Mouse (Mus musculus): ENCODE results near the gene B430218F22Rik. TPM values are rescaled to one million over a fixed set of nuclear protein-coding genes. Genes with fewer than 3 reads are reported as not detected.

The B430218F22Rik gene
- polyA plus RNA-seq, 1 experiment from 2014 or later = 0.43 TPM

- Histone ChIP-seq H3K4me2 (ENCODE audit: low read depth, low read length) (no peak overlapping the region), H3K9me3 (ENCODE audit: control insufficient read depth, low read length) (no peaks in the 10 kb centered on the region), H3K4me3 (ENCODE audit: low read length) (no peak overlapping the region), H3K27ac (ENCODE audit: low read length) (no peak overlapping the region), H3K4me1 (ENCODE audit: control insufficient read depth, insufficient read depth, low read length) (no peaks in the 10 kb centered on the region), H3K9ac (ENCODE audit: low read depth, low read length) (no peak overlapping the region), H3K27me3 (replicated peaks; ENCODE audit: control insufficient read depth, insufficient read depth, low read length) (no peaks in the 10 kb centered on the region), H3K36me3 (ENCODE audit: control insufficient read depth, insufficient read depth, low read length) (no peaks in the 10 kb centered on the region)
- WGBS = 82% methylated on average over 3 of the region's 3 CpGs
- ATAC-seq = no peak
Measured at GRCm38 (mm10) chr13:118395803-118396202, 9.4 kb downstream of the B430218F22Rik start.

- H3K27me3 ChIP-seq (replicated peaks; ENCODE audit: control insufficient read depth, insufficient read depth, low read length) = no peaks in the 10 kb centered on the region
- WGBS = 73% methylated on average over 6 of the region's 6 CpGs
- no peaks in the 10 kb centered on the region for H3K9me3 ChIP-seq (ENCODE audit: control insufficient read depth, low read length)
- H3K4me2 ChIP-seq (ENCODE audit: low read depth, low read length) = no peak overlapping the region
- H3K4me1 ChIP-seq (ENCODE audit: control insufficient read depth, insufficient read depth, low read length) = no peaks in the 10 kb centered on the region
- no peaks in the 10 kb centered on the region for H3K36me3 ChIP-seq (ENCODE audit: control insufficient read depth, insufficient read depth, low read length)
- no peak for ATAC-seq
- no peak overlapping the region for H3K9ac ChIP-seq (ENCODE audit: low read depth, low read length)
- no peak overlapping the region for H3K27ac ChIP-seq (ENCODE audit: low read length)
- H3K4me3 ChIP-seq (ENCODE audit: low read length) = no peak overlapping the region
Measured at GRCm38 (mm10) chr13:118400340-118400739, 13.9 kb downstream of the B430218F22Rik start.

GRCm38 (mm10) chr13:118403544-118403943, 17.1 kb downstream of the B430218F22Rik start:
- Histone ChIP-seq H3K27ac (ENCODE audit: low read length) (no peak overlapping the region), H3K27me3 (replicated peaks; ENCODE audit: control insufficient read depth, insufficient read depth, low read length) (no peaks in the 10 kb centered on the region), H3K9ac (ENCODE audit: low read depth, low read length) (no peak overlapping the region), H3K4me2 (ENCODE audit: low read depth, low read length) (no peak overlapping the region), H3K9me3 (ENCODE audit: control insufficient read depth, low read length) (no peaks in the 10 kb centered on the region), H3K36me3 (ENCODE audit: control insufficient read depth, insufficient read depth, low read length) (no peaks in the 10 kb centered on the region), H3K4me1 (ENCODE audit: control insufficient read depth, insufficient read depth, low read length) (no peaks in the 10 kb centered on the region), H3K4me3 (ENCODE audit: low read length) (no peak overlapping the region)
- no peak for ATAC-seq

DNA sequence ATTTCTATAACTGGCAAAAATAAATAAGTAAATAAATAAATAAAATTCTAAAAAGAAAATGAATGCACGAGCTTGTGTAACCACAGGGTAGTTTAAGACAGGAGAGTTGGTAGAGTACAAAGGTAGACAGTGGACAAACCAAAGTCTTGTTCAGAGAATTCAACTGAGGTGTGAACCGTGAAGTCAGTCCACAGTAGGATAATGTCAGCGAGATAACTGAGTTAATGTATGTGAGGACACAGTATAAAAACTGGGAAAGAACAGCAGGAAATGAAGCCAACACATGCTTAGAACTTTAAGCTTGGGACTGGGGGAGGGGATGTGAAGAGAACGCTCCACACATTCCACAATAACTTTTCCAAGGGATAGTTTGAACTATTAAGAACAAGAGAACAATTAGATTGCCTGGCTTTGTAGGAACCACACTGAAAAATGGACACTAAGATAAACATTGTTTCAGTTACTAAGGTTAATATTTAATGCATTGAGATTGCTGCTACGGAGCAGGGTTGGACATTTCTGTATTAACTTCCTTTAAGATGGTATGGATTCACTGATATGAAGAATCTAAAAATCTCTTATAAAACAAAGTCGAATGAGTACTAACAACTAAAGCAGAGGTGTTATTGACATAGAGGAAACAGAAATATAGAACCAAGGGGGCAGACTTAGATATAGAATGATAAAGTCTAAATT, 25.0 kb downstream of the B430218F22Rik start:
- Histone ChIP-seq H3K4me2 (ENCODE audit: low read depth, low read length) (no peak overlapping the region; the same call in 1 of the 2 replicates), H3K36me3 (ENCODE audit: control insufficient read depth, insufficient read depth, low read length) (no peaks in the 10 kb centered on the region), H3K4me1 (ENCODE audit: control insufficient read depth, insufficient read depth, low read length) (no peaks in the 10 kb centered on the region), H3K9me3 (ENCODE audit: control insufficient read depth, low read length) (no peaks in the 10 kb centered on the region), H3K9ac (ENCODE audit: low read depth, low read length) (no peak overlapping the region), H3K27me3 (replicated peaks; ENCODE audit: control insufficient read depth, insufficient read depth, low read length) (no peaks in the 10 kb centered on the region), H3K27ac (ENCODE audit: low read length) (no peak overlapping the region; the same call in 1 of the 2 replicates), H3K4me3 (ENCODE audit: low read length) (no peak overlapping the region)
- ATAC-seq = peak; percentile 89
- WGBS = 62% methylated on average over 6 of the region's 6 CpGs

DNA sequence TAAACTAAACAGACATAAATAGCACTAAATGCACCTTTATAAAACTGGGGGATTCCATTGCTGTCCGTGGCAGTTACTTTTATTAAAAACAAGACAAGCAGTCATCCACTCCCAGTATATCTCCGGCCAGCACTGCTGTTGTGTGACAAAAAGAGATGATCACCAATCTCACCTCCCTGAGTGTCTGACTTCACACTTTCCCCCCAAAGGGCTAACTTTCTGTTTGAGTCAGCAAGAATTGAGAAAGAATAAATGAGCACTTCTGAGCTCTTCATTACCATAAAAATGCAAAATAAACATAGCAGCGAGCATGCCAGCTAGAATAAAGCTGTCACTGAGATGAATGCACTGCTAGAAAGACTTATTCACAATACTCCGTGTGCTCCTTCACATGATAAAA, 31.7 kb downstream of the B430218F22Rik start:
- Histone ChIP-seq H3K9me3 (ENCODE audit: control insufficient read depth, low read length) (no peaks in the 10 kb centered on the region), H3K4me1 (ENCODE audit: control insufficient read depth, insufficient read depth, low read length) (no peaks in the 10 kb centered on the region), H3K9ac (ENCODE audit: low read depth, low read length) (no peak overlapping the region), H3K27ac (ENCODE audit: low read length) (no peak overlapping the region), H3K27me3 (replicated peaks; ENCODE audit: control insufficient read depth, insufficient read depth, low read length) (no peaks in the 10 kb centered on the region), H3K36me3 (ENCODE audit: control insufficient read depth, insufficient read depth, low read length) (no peaks in the 10 kb centered on the region), H3K4me2 (ENCODE audit: low read depth, low read length) (no peak overlapping the region), H3K4me3 (ENCODE audit: low read length) (no peak overlapping the region)
- no peak for ATAC-seq
- WGBS = 37% methylated on average over 4 of the region's 4 CpGs

DNA sequence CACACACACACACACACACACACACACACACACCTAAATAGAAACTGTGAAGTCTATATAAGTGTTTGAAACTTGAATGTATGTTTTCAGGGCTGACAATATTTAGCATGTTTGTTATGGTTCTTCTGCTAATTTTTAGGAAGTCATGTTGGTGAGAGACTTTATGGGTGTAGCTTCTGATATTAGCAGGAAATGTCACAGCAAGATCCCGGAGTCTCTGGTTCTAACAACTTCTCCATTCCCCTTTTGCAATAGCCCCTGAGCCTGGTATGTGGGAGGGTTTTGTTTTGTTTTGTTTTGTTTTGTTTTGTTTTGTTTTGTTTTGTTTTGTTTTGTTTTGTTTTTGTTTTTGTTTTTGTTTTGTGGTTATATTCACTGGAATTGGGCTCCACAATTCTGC, 34.0 kb downstream of the B430218F22Rik start:
- no peak overlapping the region for H3K4me2 ChIP-seq (ENCODE audit: low read depth, low read length)
- WGBS = 81% methylated on average over 1 of the region's 1 CpGs
- no peak overlapping the region for H3K27ac ChIP-seq (ENCODE audit: low read length)
- H3K27me3 ChIP-seq (replicated peaks; ENCODE audit: control insufficient read depth, insufficient read depth, low read length) = no peaks in the 10 kb centered on the region
- H3K4me1 ChIP-seq (ENCODE audit: control insufficient read depth, insufficient read depth, low read length) = no peaks in the 10 kb centered on the region
- no peak overlapping the region for H3K4me3 ChIP-seq (ENCODE audit: low read length)
- H3K36me3 ChIP-seq (ENCODE audit: control insufficient read depth, insufficient read depth, low read length) = no peaks in the 10 kb centered on the region
- no peaks in the 10 kb centered on the region for H3K9me3 ChIP-seq (ENCODE audit: control insufficient read depth, low read length)
- H3K9ac ChIP-seq (ENCODE audit: low read depth, low read length) = no peak overlapping the region
- ATAC-seq = no peak

- no peaks in the 10 kb centered on the region for H3K27me3 ChIP-seq (replicated peaks; ENCODE audit: control insufficient read depth, insufficient read depth, low read length)
- ATAC-seq = no peak
- WGBS = 75% methylated on average over 1 of the region's 1 CpGs
- no peak overlapping the region for H3K4me3 ChIP-seq (ENCODE audit: low read length)
- no peak overlapping the region for H3K4me2 ChIP-seq (ENCODE audit: low read depth, low read length)
- H3K9ac ChIP-seq (ENCODE audit: low read depth, low read length) = no peak overlapping the region
- H3K9me3 ChIP-seq (ENCODE audit: control insufficient read depth, low read length) = no peaks in the 10 kb centered on the region
- no peaks in the 10 kb centered on the region for H3K4me1 ChIP-seq (ENCODE audit: control insufficient read depth, insufficient read depth, low read length)
- no peaks in the 10 kb centered on the region for H3K36me3 ChIP-seq (ENCODE audit: control insufficient read depth, insufficient read depth, low read length)
- H3K27ac ChIP-seq (ENCODE audit: low read length) = no peak overlapping the region
Measured at GRCm38 (mm10) chr13:118420847-118421246, 34.4 kb downstream of the B430218F22Rik start.

Other genes with a start within 250 kb of the B430218F22Rik start
- gene Mrps30, start 622 bp downstream of the B430218F22Rik start, polyA plus RNA-seq (2015; fragmentation: Nextera tagmentation; extraction: Ambion mirVana) = 29.6 and 29.9 TPM in 2 replicates

Measured in intestine, embryonic 16.5 days (tissue).